Mouse (Mus musculus) left cerebral cortex, postnatal 25 days (tissue): Measurements from ENCODE around the gene Tbc1d2b. TPM values are rescaled to one million over a fixed set of nuclear protein-coding genes. Genes with fewer than 3 reads are reported as not detected.
A peak's percentile ranks its signal among the peaks of the same experiment; 100 is the strongest.

Experiments used
- DNase-seq, 2 experiments: peaks; one replicate each; pipeline ENCODE4 v3.0.0; 2022; ENCODE audit warnings: low spot score in 2 of 2, mixed read lengths in 1 of 2
- intact Hi-C: fragments of 180-260 bp; cut with DNase I; formaldehyde crosslinking; loops from one replicate; pipeline ENCODE4 v1.15.1; 2025
- total RNA-seq, 2 experiments: library from RNA; stranded (reverse); gene quantifications; 2 replicates each; pipeline ENCODE4 v1.2.3; 2021

Tbc1d2b gene
- 10 to 100 TPM in 1 of 2 experiments, 1 to 10 TPM in 1; 8.9 to 11.6 TPM for total RNA-seq

GRCm38 (mm10) chr9:90270193-90270943 lies at the start of gene Tbc1d2b:
TSS of gene Tbc1d2b (minus strand) at chr9:90270804.
- peak; percentile 70 to 72 for DNase-seq
- intact Hi-C loops, result loop anchor here (2.0 kb wide), 1 partner anchor 156 kb away; the partner anchor contains the start of gene Morf4l1

GRCm38 (mm10) chr9:90316300-90316699 lies 45.7 kb upstream of the Tbc1d2b start:
- intact Hi-C loops, result loop anchor here (5.0 kb wide), 1 partner anchor 109 kb away; no protein-coding TSS in a partner anchor
- peak; percentile 1 to 6 for DNase-seq

GRCm38 (mm10) chr9:90315662-90316061 lies 45.1 kb upstream of the Tbc1d2b start:
- intact Hi-C loops, result loop anchor here (5.0 kb wide), 1 partner anchor 108 kb away; no protein-coding TSS in a partner anchor
- no peak for DNase-seq

GRCm38 (mm10) chr9:90304254-90304653 lies 33.6 kb upstream of the Tbc1d2b start:
- intact Hi-C loops, result no loop called here
- DNase-seq, result no peak

- DNase-seq, result no peak
Observed at GRCm38 (mm10) chr9:90303101-90303835, 32.7 kb upstream of the Tbc1d2b start.

GRCm38 (mm10) chr9:90302670-90303069 lies 32.1 kb upstream of the Tbc1d2b start:
- intact Hi-C loops, result no loop called here

More at GRCm38 (mm10) chr9:90303101-90303835, 32.7 kb upstream of the Tbc1d2b start:
- intact Hi-C loops, result no loop called here

GRCm38 (mm10) chr9:90301081-90301688 lies 30.6 kb upstream of the Tbc1d2b start:
- no peak for DNase-seq
- intact Hi-C loops, result no loop called here

More at GRCm38 (mm10) chr9:90302670-90303069, 32.1 kb upstream of the Tbc1d2b start:
- no peak for DNase-seq

GRCm38 (mm10) chr9:90297637-90298036 lies 27.0 kb upstream of the Tbc1d2b start:
- intact Hi-C loops, result no loop called here
- DNase-seq, result no peak

GRCm38 (mm10) chr9:90293641-90294398 lies 23.2 kb upstream of the Tbc1d2b start:
- intact Hi-C loops, result no loop called here
- no peak for DNase-seq

GRCm38 (mm10) chr9:90278397-90278796 lies 7.8 kb upstream of the Tbc1d2b start:
- intact Hi-C loops, result no loop called here
- no peak for DNase-seq

- no peak for DNase-seq
- intact Hi-C loops, result no loop called here
Observed at GRCm38 (mm10) chr9:90277884-90278283, 7.3 kb upstream of the Tbc1d2b start.

GRCm38 (mm10) chr9:90276779-90277178 lies 6.2 kb upstream of the Tbc1d2b start:
- intact Hi-C loops, result no loop called here
- no peak for DNase-seq

GRCm38 (mm10) chr9:90275906-90276305 lies 5.3 kb upstream of the Tbc1d2b start:
- no peak for DNase-seq
- intact Hi-C loops, result no loop called here

GRCm38 (mm10) chr9:90275500-90275899 lies 4.9 kb upstream of the Tbc1d2b start:
- intact Hi-C loops, result no loop called here
- no peak for DNase-seq

GRCm38 (mm10) chr9:90274516-90274915 lies 3.9 kb upstream of the Tbc1d2b start:
- DNase-seq, result no peak
- intact Hi-C loops, result no loop called here

GRCm38 (mm10) chr9:90272346-90272745 lies 1.7 kb upstream of the Tbc1d2b start:
- DNase-seq, result no peak
- intact Hi-C loops, result no loop called here

- no peak for DNase-seq
- intact Hi-C loops, result loop anchor here (2.0 kb wide), 1 partner anchor 157 kb away; the partner anchor contains the start of gene Morf4l1
Observed at GRCm38 (mm10) chr9:90271541-90272090, 1.0 kb upstream of the Tbc1d2b start.

GRCm38 (mm10) chr9:90270944-90271295 lies 316 bp upstream of the Tbc1d2b start:
- intact Hi-C loops, result loop anchor here (2.0 kb wide), 1 partner anchor 156 kb away; the partner anchor contains the start of gene Morf4l1
- DNase-seq, result no peak

- intact Hi-C loops, result no loop called here
- DNase-seq, result peak; percentile 37 to 50
Observed at GRCm38 (mm10) chr9:90269011-90269681, 1.5 kb downstream of the Tbc1d2b start.
